Mouse (Mus musculus) heart, embryonic 16.5 days (tissue): ENCODE measurements at regions not wholly inside any gene's neighbourhood (a gene's known extent, or its start where the extent isn't known, plus 50 kb on each side); places are given as distances from the start of the nearest gene placed in this dataset.

Experiments
- ATAC-seq: fragments of 200-750 bp; cut with Nextera tagmentation; replicated peaks from 2 replicates; pipeline ENCODE4 v1.8.0; 2017; ENCODE audit warnings: moderate number of reproducible peaks; ENCODE audit not compliant: insufficient read depth, low FRiP score; ENCODE audit errors: extremely low read depth
- H3K27ac ChIP-seq: fragments of 300-500 bp; sonication (generic); 2 replicates; pipeline ENCODE4 v1.5.1; 2014; ENCODE audit warnings: mild to moderate bottlenecking, low read length, control low read depth, moderate library complexity
- H3K27me3 ChIP-seq: fragments of 300-500 bp; sonication (generic); 2 replicates; pipeline ENCODE4 v1.6.1; 2014; ENCODE audit warnings: low read length, mixed read lengths; ENCODE audit not compliant: control insufficient read depth, insufficient read depth
- H3K36me3 ChIP-seq: fragments of 300-500 bp; sonication (generic); 2 replicates; pipeline ENCODE4 v1.6.1; 2014; ENCODE audit not compliant: control insufficient read depth, insufficient read depth
- H3K4me1 ChIP-seq: fragments of 300-500 bp; sonication (generic); 2 replicates; pipeline ENCODE4 v1.6.1; 2014; ENCODE audit warnings: low read length, mixed read lengths; ENCODE audit not compliant: control insufficient read depth, insufficient read depth
- H3K4me2 ChIP-seq: fragments of 300-500 bp; sonication (generic); 2 replicates; pipeline ENCODE4 v1.6.1; 2014; ENCODE audit warnings: low read depth, mild to moderate bottlenecking, control low read depth, low read length
- H3K4me3 ChIP-seq: fragments of 300-500 bp; sonication (generic); 2 replicates; pipeline ENCODE4 v1.5.1; 2014; ENCODE audit warnings: mild to moderate bottlenecking, control low read depth, low read length
- H3K9ac ChIP-seq: fragments of 300-500 bp; sonication (generic); 2 replicates; pipeline ENCODE4 v1.6.1; 2014; ENCODE audit warnings: low read length, control low read depth
- H3K9me3 ChIP-seq: fragments of 300-500 bp; sonication (generic); replicated peaks from 2 replicates; pipeline ENCODE4 v1.6.1; 2016; ENCODE audit warnings: low read length; ENCODE audit not compliant: control insufficient read depth
- WGBS: fragments of 180-500 bp; shearing (Covaris S2); extraction: QIAGEN DNeasy Blood & Tissue Kit; methylation state at CpG from one replicate; pipeline ENCODE4 v1.1.7; 2014; 5-methylcytosine and 5-hydroxymethylcytosine counted together

GRCm38 (mm10) chr11:82573126-82573525 lies 184.4 kb downstream of the Tmem132e start:
- no peak overlapping the region for H3K4me2 ChIP-seq
- 51% methylated on average over 4 of the region's 4 CpGs for WGBS
- H3K4me1 ChIP-seq = 0 out of 2 replicates have a peak, but pooled peaks cover 3% of the 10 kb centered on the region
- H3K27me3 ChIP-seq = no peaks in the 10 kb centered on the region
- no peak for ATAC-seq
- H3K9ac ChIP-seq = no peak overlapping the region
- no peak overlapping the region for H3K27ac ChIP-seq
- no peaks in the 10 kb centered on the region for H3K36me3 ChIP-seq
- no peak overlapping the region for H3K4me3 ChIP-seq
- H3K9me3 ChIP-seq = no peaks in the 10 kb centered on the region

- WGBS = 25% methylated on average over 5 of the region's 5 CpGs
- Histone ChIP-seq H3K4me2 (no peak overlapping the region), H3K4me3 (no peak overlapping the region), H3K27me3 (no peaks in the 10 kb centered on the region), H3K9me3 (no peaks in the 10 kb centered on the region), H3K36me3 (no peaks in the 10 kb centered on the region), H3K27ac (no peak overlapping the region), H3K4me1 (0 out of 2 replicates have a peak, but pooled peaks cover 3% of the 10 kb centered on the region), H3K9ac (no peak overlapping the region)
- 0 out of 2 replicates have a peak, but pooled peaks have one; percentile 23 for ATAC-seq
Measured at GRCm38 (mm10) chr11:82571525-82571924, 182.8 kb downstream of the Tmem132e start.

- ATAC-seq = no peak
- H3K9me3 ChIP-seq = no peaks in the 10 kb centered on the region
- no peak overlapping the region for H3K4me3 ChIP-seq
- no peaks in the 10 kb centered on the region for H3K27me3 ChIP-seq
- no peaks in the 10 kb centered on the region for H3K36me3 ChIP-seq
- H3K4me1 ChIP-seq = 0 out of 2 replicates have a peak, but pooled peaks cover 3% of the 10 kb centered on the region
- no peak overlapping the region for H3K4me2 ChIP-seq
- H3K27ac ChIP-seq = no peak overlapping the region
- H3K9ac ChIP-seq = no peak overlapping the region
Measured at GRCm38 (mm10) chr11:82569819-82570218, 181.1 kb downstream of the Tmem132e start.

- ATAC-seq = no peak
- no peak overlapping the region for H3K4me3 ChIP-seq
- H3K27me3 ChIP-seq = no peaks in the 10 kb centered on the region
- H3K9ac ChIP-seq = no peak overlapping the region
- no peaks in the 10 kb centered on the region for H3K9me3 ChIP-seq
- WGBS = 26% methylated on average over 2 of the region's 2 CpGs
- no peaks in the 10 kb centered on the region for H3K36me3 ChIP-seq
- no peak overlapping the region for H3K27ac ChIP-seq
- H3K4me2 ChIP-seq = no peak overlapping the region
- 0 out of 2 replicates have a peak, but pooled peaks cover 3% of the 10 kb centered on the region for H3K4me1 ChIP-seq
Measured at GRCm38 (mm10) chr11:82568219-82568676, 179.5 kb downstream of the Tmem132e start.

GRCm38 (mm10) chr11:82567014-82567685 lies 178.4 kb downstream of the Tmem132e start:
- H3K9ac ChIP-seq = no peak overlapping the region
- no peak for ATAC-seq
- 61% methylated on average over 9 of the region's 9 CpGs for WGBS

GRCm38 (mm10) chr11:82566092-82566491 lies 177.4 kb downstream of the Tmem132e start:
- Histone ChIP-seq H3K36me3 (no peaks in the 10 kb centered on the region), H3K4me2 (no peak overlapping the region), H3K4me1 (0 out of 2 replicates have a peak, but pooled peaks cover 3% of the 10 kb centered on the region), H3K9me3 (no peaks in the 10 kb centered on the region), H3K9ac (no peak overlapping the region), H3K27me3 (no peaks in the 10 kb centered on the region), H3K27ac (no peak overlapping the region), H3K4me3 (no peak overlapping the region)
- no peak for ATAC-seq
- WGBS = 51% methylated on average over 4 of the region's 4 CpGs

More at GRCm38 (mm10) chr11:82567014-82567685, 178.4 kb downstream of the Tmem132e start:
- Histone ChIP-seq H3K27me3 (no peaks in the 10 kb centered on the region), H3K4me3 (no peak overlapping the region), H3K4me1 (0 out of 2 replicates have a peak, but pooled peaks cover 3% of the 10 kb centered on the region), H3K36me3 (no peaks in the 10 kb centered on the region), H3K4me2 (no peak overlapping the region), H3K27ac (no peak overlapping the region), H3K9me3 (no peaks in the 10 kb centered on the region)

- Histone ChIP-seq H3K9me3 (no peaks in the 10 kb centered on the region), H3K9ac (no peak overlapping the region), H3K4me2 (no peak overlapping the region), H3K4me3 (no peak overlapping the region), H3K36me3 (no peaks in the 10 kb centered on the region), H3K27ac (no peak overlapping the region), H3K27me3 (no peaks in the 10 kb centered on the region), H3K4me1 (no peaks in the 10 kb centered on the region)
- no peak for ATAC-seq
- WGBS = 78% methylated on average over 10 of the region's 10 CpGs
Measured at GRCm38 (mm10) chr11:82564181-82564580, 175.5 kb downstream of the Tmem132e start.

- Histone ChIP-seq H3K27me3 (no peaks in the 10 kb centered on the region), H3K9ac (no peak overlapping the region), H3K36me3 (no peaks in the 10 kb centered on the region), H3K4me3 (no peak overlapping the region), H3K4me2 (no peak overlapping the region), H3K27ac (no peak overlapping the region), H3K9me3 (no peaks in the 10 kb centered on the region), H3K4me1 (no peaks in the 10 kb centered on the region)
- 92% methylated on average over 3 of the region's 3 CpGs for WGBS
- no peak for ATAC-seq
Measured at GRCm38 (mm10) chr11:82542028-82542427, 153.3 kb downstream of the Tmem132e start.

- WGBS = 68% methylated on average over 7 of the region's 7 CpGs
- H3K27me3 ChIP-seq = no peaks in the 10 kb centered on the region
Measured at GRCm38 (mm10) chr11:82541376-82541775, 152.7 kb downstream of the Tmem132e start.

More at GRCm38 (mm10) chr11:82541376-82541775, 152.7 kb downstream of the Tmem132e start:
- Histone ChIP-seq H3K4me3 (no peak overlapping the region), H3K4me2 (no peak overlapping the region), H3K27ac (no peak overlapping the region), H3K9ac (no peak overlapping the region), H3K9me3 (no peaks in the 10 kb centered on the region), H3K4me1 (no peaks in the 10 kb centered on the region), H3K36me3 (no peaks in the 10 kb centered on the region)
- no peak for ATAC-seq
